Mouse (Mus musculus) MN1 (cell line): ENCODE measurements around the gene Sept10.

Experiments
- DNase-seq: peaks from one replicate; pipeline ENCODE4 v3.0.0-alpha.2; 2016; ENCODE audit warnings: low spot score

The Sept10 gene

GRCm38 (mm10) chr10:59221473-59222270 is at the start of gene Sept10, which contains the start of gene Sowahc:
Gene Sept10, minus strand, starts transcription at chr10:59221847.
Gene Sowahc, plus strand, starts transcription at chr10:59221953.
- peak; percentile 99 for DNase-seq

GRCm38 (mm10) chr10:59268754-59269153 is 47.1 kb upstream of the Sept10 start:
- no peak for DNase-seq

GRCm38 (mm10) chr10:59268109-59268508 is 46.5 kb upstream of the Sept10 start:
- no peak for DNase-seq

GRCm38 (mm10) chr10:59267275-59267674 is 45.6 kb upstream of the Sept10 start:
- no peak for DNase-seq

GRCm38 (mm10) chr10:59266097-59266496 is 44.5 kb upstream of the Sept10 start:
- peak; percentile 75 for DNase-seq

- DNase-seq = no peak
Measured at GRCm38 (mm10) chr10:59265674-59266073, 44.0 kb upstream of the Sept10 start.

GRCm38 (mm10) chr10:59265067-59265466 is 43.4 kb upstream of the Sept10 start:
- DNase-seq = no peak

GRCm38 (mm10) chr10:59262979-59263378 is 41.3 kb upstream of the Sept10 start:
- DNase-seq = no peak

- DNase-seq = no peak
Measured at GRCm38 (mm10) chr10:59262021-59262420, 40.4 kb upstream of the Sept10 start.

- no peak for DNase-seq
Measured at GRCm38 (mm10) chr10:59261603-59262002, 40.0 kb upstream of the Sept10 start.

- no peak for DNase-seq
Measured at GRCm38 (mm10) chr10:59259572-59259971, 37.9 kb upstream of the Sept10 start.

GRCm38 (mm10) chr10:59256533-59256932 is 34.9 kb upstream of the Sept10 start:
- no peak for DNase-seq

- DNase-seq = no peak
Measured at GRCm38 (mm10) chr10:59253541-59254079, 32.0 kb upstream of the Sept10 start.

GRCm38 (mm10) chr10:59252396-59252795 is 30.7 kb upstream of the Sept10 start:
- DNase-seq = no peak

- no peak for DNase-seq
Measured at GRCm38 (mm10) chr10:59251980-59252379, 30.3 kb upstream of the Sept10 start.

- peak; percentile 45 for DNase-seq
Measured at GRCm38 (mm10) chr10:59250679-59251078, 29.0 kb upstream of the Sept10 start.

GRCm38 (mm10) chr10:59249531-59249930 is 27.9 kb upstream of the Sept10 start:
- DNase-seq = no peak

- no peak for DNase-seq
Measured at GRCm38 (mm10) chr10:59241141-59241541, 19.5 kb upstream of the Sept10 start.

GRCm38 (mm10) chr10:59237757-59238156 is 16.1 kb upstream of the Sept10 start:
- no peak for DNase-seq

GRCm38 (mm10) chr10:59236486-59236885 is 14.8 kb upstream of the Sept10 start:
- no peak for DNase-seq

GRCm38 (mm10) chr10:59235847-59236246 is 14.2 kb upstream of the Sept10 start:
- no peak for DNase-seq

GRCm38 (mm10) chr10:59235227-59235626 is 13.6 kb upstream of the Sept10 start:
- no peak for DNase-seq

- no peak for DNase-seq
Measured at GRCm38 (mm10) chr10:59229205-59229820, 7.7 kb upstream of the Sept10 start.
